Mouse (Mus musculus): ENCODE data around the gene Casc3. TPM values are rescaled to one million over a fixed set of nuclear protein-coding genes. Genes with fewer than 3 reads are reported as not detected.
"Not testable (repeated sequence)": the region's sequence is repeated elsewhere in the genome, so short reads cannot be mapped to it uniquely, and the experiment has no call there.

The Casc3 gene
- polyA plus RNA-seq, 1 experiment = 10.6 TPM

DNA sequence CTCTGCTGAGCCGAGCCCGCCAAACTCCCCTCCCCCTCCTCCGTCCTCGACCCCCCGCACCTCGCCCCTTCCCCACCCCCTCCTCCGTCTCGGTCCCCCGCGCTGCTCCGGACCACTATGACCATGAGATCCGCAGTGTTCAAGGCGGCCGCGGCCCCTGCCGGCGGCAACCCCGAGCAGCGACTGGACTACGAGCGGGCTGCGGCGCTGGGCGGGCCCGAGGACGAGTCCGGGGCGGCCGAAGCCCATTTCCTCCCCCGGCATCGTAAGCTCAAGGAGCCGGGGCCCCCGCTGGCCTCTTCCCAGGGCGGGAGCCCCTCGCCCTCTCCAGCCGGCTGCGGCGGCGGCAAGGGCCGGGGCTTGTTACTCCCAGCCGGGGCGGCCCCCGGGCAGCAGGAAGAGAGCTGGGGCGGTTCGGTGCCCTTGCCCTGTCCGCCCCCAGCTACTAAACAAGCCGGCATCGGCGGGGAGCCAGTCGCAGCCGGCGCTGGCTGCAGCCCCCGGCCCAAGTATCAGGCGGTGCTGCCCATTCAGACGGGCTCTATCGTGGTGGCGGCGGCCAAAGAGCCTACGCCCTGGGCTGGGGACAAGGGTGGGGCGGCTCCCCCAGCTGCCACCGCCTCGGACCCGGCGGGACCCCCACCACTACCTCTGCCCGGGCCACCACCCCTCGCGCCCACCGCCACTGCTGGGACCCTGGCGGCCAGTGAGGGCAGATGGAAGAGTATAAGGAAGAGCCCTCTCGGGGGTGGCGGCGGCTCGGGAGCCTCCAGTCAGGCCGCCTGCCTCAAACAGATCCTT is 8.8 kb upstream of the Casc3 start:
- no peaks in the 10 kb centered on the region for H3K27me3 ChIP-seq (replicated peaks)
- H3K9me3 ChIP-seq = no peaks in the 10 kb centered on the region
- peaks cover 70% of the 10 kb centered on the region for H3K4me1 ChIP-seq
- peaks cover 39% of the 10 kb centered on the region for H3K36me3 ChIP-seq (replicated peaks; ENCODE audit: low read length)
- H3K4me3 ChIP-seq (replicated peaks) = peak overlapping the region; percentile 99
- TF ChIP-seq FLI1 (IDR thresholded peaks at IDR 0.05; ENCODE audit: low read length) (no peak), GATA1 (IDR thresholded peaks at IDR 0.05; ENCODE audit: borderline replicate concordance, low read length) (no peak)

DNA sequence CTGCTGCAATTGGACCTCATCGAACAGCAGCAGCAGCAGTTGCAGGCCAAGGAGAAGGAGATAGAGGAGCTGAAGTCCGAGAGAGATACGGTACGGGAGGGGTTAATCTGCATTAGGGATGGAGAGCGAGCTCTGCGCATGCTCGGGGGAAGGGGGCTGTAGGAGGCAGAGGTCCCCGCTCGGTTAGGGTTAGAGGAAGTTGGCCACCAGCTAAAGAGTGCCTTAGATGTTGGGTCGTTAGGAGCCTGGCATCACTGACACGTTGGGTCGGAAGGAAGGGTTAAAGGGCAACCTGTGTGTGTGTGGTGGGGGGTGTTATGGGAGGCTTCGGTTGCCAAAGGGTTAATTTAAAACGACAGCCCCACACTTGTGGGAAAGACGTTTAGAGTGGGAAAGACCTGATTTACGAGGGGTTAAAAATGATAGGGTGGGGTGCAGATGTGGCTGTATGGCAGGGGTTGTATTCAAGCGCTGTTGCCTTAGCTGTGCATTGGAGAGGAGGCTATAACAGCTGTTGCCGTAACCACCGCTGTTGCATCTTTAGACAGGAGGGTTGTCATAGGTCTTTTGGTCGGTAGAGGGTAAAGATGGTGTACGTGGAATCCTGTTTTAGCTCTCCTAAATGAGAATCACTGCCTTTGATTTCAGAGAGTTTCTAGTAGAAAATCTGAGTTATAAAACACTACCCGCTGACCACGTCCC is 8.0 kb upstream of the Casc3 start:
- no peak for TF ChIP-seq FLI1 (IDR thresholded peaks at IDR 0.05; ENCODE audit: low read length)
- H3K9me3 ChIP-seq = no peaks in the 10 kb centered on the region
- peak overlapping the region; percentile 99 for H3K4me3 ChIP-seq (replicated peaks)
- H3K4me1 ChIP-seq = peaks cover 70% of the 10 kb centered on the region
- H3K36me3 ChIP-seq (replicated peaks; ENCODE audit: low read length) = peaks cover 46% of the 10 kb centered on the region
- no peaks in the 10 kb centered on the region for H3K27me3 ChIP-seq (replicated peaks)

DNA sequence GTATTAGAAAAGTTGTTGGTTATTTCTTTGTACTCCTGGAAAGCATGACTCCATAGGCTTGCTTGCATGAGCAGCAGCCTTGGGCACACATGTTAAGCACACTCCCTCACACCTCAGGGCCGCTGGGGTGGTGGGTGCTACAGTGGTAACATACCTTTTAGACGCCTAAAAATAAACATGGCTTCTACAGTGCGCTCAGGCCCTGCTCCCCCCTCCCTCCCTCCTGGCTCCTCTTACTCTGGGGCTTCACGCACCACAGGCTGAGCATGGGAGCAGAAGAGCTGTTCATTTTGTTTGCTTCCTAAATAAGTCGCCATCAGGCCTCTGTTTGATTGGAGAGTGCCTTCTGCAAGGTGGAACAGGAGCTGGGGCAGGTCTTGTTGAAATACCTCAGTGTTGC is 7.4 kb upstream of the Casc3 start:
- Histone ChIP-seq H3K9me3 (no peaks in the 10 kb centered on the region), H3K4me1 (peaks cover 64% of the 10 kb centered on the region), H3K4me3 (replicated peaks) (peak overlapping the region; percentile 99), H3K27me3 (replicated peaks) (no peaks in the 10 kb centered on the region), H3K36me3 (replicated peaks; ENCODE audit: low read length) (peaks cover 53% of the 10 kb centered on the region)
- TF ChIP-seq GATA1 (IDR thresholded peaks at IDR 0.05; ENCODE audit: borderline replicate concordance, low read length) = no peak
- no peak for TF ChIP-seq FLI1 (IDR thresholded peaks at IDR 0.05; ENCODE audit: low read length)

DNA sequence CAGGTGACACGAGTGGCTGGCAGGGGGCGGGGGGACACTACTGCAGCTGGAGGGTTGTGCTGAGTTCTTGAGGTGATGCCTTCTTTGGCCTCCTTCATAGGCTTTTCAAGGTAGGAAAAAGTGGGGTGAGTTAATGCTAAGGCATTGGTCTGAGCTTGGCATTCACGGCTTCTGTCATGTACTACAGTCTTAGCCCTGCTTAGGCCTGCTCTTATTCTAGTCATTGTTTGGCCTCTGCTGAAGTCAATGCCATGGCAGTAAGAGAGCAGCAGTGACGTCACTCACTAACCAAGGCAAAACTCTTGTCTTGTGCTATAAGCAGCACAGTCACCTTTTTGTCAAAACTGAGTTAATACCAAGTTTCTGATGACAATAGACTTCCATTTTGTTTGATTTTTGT is 6.8 kb upstream of the Casc3 start:
- peaks cover 58% of the 10 kb centered on the region for H3K4me1 ChIP-seq
- no peak for TF ChIP-seq GATA1 (IDR thresholded peaks at IDR 0.05; ENCODE audit: borderline replicate concordance, low read length)
- no peak for TF ChIP-seq FLI1 (IDR thresholded peaks at IDR 0.05; ENCODE audit: low read length)
- H3K4me3 ChIP-seq (replicated peaks) = peak overlapping the region; percentile 99
- no peaks in the 10 kb centered on the region for H3K9me3 ChIP-seq
- peaks cover 57% of the 10 kb centered on the region for H3K36me3 ChIP-seq (replicated peaks; ENCODE audit: low read length)
- no peaks in the 10 kb centered on the region for H3K27me3 ChIP-seq (replicated peaks)

DNA sequence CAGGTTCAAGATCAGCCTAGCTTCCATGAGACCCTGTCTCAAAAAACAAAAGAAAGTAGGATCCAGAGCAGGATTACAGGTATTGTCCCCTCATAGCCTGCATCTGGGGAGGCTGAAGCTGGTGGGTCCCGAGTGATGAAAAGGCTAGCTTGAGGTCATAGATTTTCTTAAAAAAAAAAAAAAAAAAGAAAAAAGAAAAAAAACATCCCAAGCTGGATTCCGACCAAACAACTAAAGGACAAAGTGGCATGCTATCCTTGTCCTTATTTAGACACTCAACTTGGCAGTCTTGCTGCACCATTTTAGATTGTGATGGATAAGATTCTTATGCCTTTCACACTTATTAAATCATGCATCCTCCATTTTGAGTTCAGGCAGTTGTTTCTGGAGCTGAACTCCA is 3.7 kb downstream of the Casc3 start:
- Histone ChIP-seq H3K4me1 (peaks cover 33% of the 10 kb centered on the region), H3K9me3 (no peaks in the 10 kb centered on the region), H3K27me3 (replicated peaks) (no peaks in the 10 kb centered on the region), H3K36me3 (replicated peaks; ENCODE audit: low read length) (peaks cover 73% of the 10 kb centered on the region), H3K4me3 (replicated peaks) (peak overlapping the region; percentile 94)
- no peak for TF ChIP-seq GATA1 (IDR thresholded peaks at IDR 0.05; ENCODE audit: borderline replicate concordance, low read length)
- no peak for TF ChIP-seq FLI1 (IDR thresholded peaks at IDR 0.05; ENCODE audit: low read length)

DNA sequence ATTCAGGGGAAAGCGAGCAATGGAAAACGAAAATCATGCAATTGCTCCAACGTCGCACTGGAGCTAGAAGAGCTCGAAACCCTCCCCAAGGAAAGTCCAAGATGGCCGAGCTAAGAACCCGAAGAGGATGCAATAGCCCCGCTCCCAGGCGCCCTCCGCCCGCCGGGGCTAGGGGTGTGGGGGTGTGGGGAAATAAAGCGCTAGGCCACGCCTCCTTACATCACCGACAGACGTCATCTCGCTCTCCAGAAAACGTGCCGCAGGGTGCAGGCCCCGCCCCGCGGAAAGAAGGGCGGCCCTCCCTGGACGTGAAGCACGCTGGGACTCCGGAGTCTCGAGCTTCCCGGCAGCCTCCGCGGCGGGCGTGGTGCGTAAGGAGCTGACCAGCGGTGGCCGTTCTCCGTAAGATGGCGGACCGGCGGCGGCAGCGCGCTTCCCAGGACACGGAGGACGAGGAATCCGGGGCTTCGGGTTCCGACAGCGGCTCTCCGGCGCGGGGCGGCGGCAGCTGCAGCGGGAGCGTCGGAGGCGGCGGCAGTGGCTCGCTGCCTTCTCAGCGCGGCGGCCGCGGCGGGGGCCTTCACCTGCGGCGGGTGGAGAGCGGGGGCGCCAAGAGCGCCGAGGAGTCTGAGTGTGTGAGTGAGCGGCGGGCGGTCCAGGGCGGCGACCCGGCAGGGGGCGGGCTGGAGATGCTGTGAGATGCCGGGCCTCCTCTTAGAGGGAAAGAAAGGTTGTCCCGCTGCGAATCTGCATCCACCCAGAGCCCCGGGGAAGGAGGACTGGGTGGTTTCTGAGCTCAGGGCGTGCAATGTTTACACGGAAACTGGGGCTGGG is 5.0 kb downstream of the Casc3 start:
- H3K36me3 ChIP-seq (replicated peaks; ENCODE audit: low read length) = peaks cover 72% of the 10 kb centered on the region

DNA sequence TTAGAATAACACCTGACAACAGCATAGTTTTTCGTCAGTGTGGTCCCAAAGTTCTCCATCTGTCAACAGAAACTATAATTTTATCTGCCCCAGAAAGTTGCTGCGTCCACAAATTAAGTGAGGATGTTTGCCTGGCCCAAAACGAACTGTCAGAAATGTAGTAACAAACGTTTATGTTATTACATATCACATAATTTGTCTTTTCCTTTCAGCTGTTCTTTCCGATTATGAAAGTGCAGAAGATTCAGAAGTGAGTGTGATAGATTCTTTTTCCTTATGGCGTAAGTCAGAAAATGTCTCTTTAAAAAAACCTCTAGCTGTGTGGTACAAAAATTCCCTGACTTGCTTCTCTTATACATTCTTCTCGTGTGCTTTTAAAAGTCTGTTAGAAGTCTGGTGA is 6.0 kb downstream of the Casc3 start:
- TF ChIP-seq FLI1 (IDR thresholded peaks at IDR 0.05; ENCODE audit: low read length) = no peak
- no peak for TF ChIP-seq GATA1 (IDR thresholded peaks at IDR 0.05; ENCODE audit: borderline replicate concordance, low read length)
- H3K4me3 ChIP-seq (replicated peaks) = peak overlapping the region; percentile 94
- H3K27me3 ChIP-seq (replicated peaks) = no peaks in the 10 kb centered on the region
- H3K9me3 ChIP-seq = no peaks in the 10 kb centered on the region
- peaks cover 35% of the 10 kb centered on the region for H3K4me1 ChIP-seq
- H3K36me3 ChIP-seq (replicated peaks; ENCODE audit: low read length) = peaks cover 70% of the 10 kb centered on the region

More for the DNA sequence above, 5.0 kb downstream of the Casc3 start:
- TF ChIP-seq GATA1 (IDR thresholded peaks at IDR 0.05; ENCODE audit: borderline replicate concordance, low read length) = no peak
- TF ChIP-seq FLI1 (IDR thresholded peaks at IDR 0.05; ENCODE audit: low read length) = no peak
- Histone ChIP-seq H3K4me1 (peaks cover 39% of the 10 kb centered on the region), H3K9me3 (no peaks in the 10 kb centered on the region), H3K27me3 (replicated peaks) (no peaks in the 10 kb centered on the region), H3K4me3 (replicated peaks) (peak overlapping the region; percentile 94)

DNA sequence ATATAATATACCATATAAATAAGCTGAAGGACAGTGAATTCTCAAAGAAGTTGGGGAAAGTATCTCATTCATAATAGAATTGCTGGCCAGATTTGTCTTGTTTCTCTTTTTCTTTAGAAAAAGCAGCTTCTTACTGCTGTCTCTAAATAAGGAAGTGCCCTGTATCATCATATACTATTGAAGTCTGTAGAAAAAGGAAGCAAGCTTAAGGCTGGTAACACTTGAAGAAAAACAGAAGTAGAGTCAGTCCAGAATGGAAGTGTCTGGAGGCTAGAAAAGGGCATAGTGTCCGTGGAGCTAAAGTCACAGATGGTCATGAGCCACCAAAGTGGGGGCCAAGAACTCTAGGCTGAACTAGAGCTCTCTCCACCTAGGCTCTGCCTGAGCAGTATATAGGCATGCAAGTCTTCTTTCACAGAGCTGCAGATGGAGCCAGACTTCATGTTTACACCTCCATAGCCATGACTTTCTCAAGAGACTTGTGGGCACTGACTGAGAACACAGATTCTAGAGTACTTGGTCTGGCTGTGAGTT is 12.1 kb downstream of the Casc3 start:
- H3K4me3 ChIP-seq (replicated peaks) = no peak overlapping the region
- peaks cover 32% of the 10 kb centered on the region for H3K4me1 ChIP-seq
- peaks cover 92% of the 10 kb centered on the region for H3K36me3 ChIP-seq (replicated peaks; ENCODE audit: low read length)
- TF ChIP-seq GATA1 (IDR thresholded peaks at IDR 0.05; ENCODE audit: borderline replicate concordance, low read length) (no peak), FLI1 (IDR thresholded peaks at IDR 0.05; ENCODE audit: low read length) (no peak)
- H3K9me3 ChIP-seq = no peaks in the 10 kb centered on the region
- no peaks in the 10 kb centered on the region for H3K27me3 ChIP-seq (replicated peaks)

DNA sequence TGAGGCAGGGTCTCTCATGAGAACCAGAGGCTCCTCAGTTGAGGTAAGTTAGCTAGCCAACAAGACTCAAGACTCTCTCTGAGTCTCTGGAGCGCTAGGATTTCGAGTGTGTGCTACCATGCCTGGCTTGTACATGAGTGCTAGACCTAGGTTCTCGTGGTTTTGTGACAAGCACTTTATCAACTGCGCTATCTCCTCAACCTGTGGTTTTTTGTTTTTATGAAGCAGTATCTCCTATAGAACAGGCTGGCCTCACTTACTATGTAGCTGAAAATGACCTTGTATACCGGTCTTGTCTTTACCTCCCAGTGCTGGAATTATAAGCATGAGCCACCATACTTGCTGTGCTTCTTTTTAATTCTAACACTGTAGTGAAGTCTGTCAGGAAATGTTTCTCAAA is 16.3 kb downstream of the Casc3 start:
- TF ChIP-seq FLI1 (IDR thresholded peaks at IDR 0.05; ENCODE audit: low read length) (no peak), GATA1 (IDR thresholded peaks at IDR 0.05; ENCODE audit: borderline replicate concordance, low read length) (no peak)
- no peaks in the 10 kb centered on the region for H3K27me3 ChIP-seq (replicated peaks)
- no peaks in the 10 kb centered on the region for H3K9me3 ChIP-seq
- H3K36me3 ChIP-seq (replicated peaks; ENCODE audit: low read length) = peaks cover 96% of the 10 kb centered on the region
- H3K4me3 ChIP-seq (replicated peaks) = no peak overlapping the region
- H3K4me1 ChIP-seq = peaks cover 23% of the 10 kb centered on the region

DNA sequence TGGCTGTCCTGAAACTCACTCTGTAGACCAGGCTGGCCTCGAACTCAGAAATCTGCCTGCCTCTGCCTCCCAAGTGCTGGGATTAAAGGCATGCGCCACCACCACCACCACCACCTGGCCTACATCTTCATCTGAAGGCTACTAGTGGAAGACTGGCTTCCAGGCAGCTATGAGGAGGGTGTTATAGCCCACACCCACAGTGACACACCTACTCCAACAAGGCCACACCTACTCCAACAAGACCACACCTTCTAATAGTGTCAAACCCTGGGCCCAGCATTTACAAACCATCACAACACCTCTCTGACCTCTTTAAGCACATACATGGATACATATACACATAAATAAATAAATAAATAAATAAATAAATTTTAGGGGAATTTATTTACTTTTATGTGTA is 21.4 kb downstream of the Casc3 start:
- Histone ChIP-seq H3K36me3 (replicated peaks; ENCODE audit: low read length) (peaks cover 96% of the 10 kb centered on the region), H3K4me1 (peaks cover 19% of the 10 kb centered on the region)
- not testable (repeated sequence) for H3K27me3 ChIP-seq (replicated peaks); H3K4me3 ChIP-seq (replicated peaks); H3K9me3 ChIP-seq
